ENCODE assay signal across 8 mouse cellular contexts in genomic region chr2:165999790-166000189, GRCm38 (mm10). TPM values are rescaled to one million over a fixed set of nuclear protein-coding genes. Genes with fewer than 3 reads are reported as not detected.
A peak's percentile ranks its signal among the peaks of the same experiment; 100 is the strongest.
DNase-seq lines count a peak whose midpoint lies in the region; ATAC-seq lines count a peak whose summit lies in the region.

No protein-coding gene starts in this region.

- H3K4me1 ChIP-seq in liver, embryonic 11.5 days (replicated peaks; ENCODE audit: control insufficient read depth, insufficient read depth, low read length): peaks cover 38% of the 10 kb centered on the region
- peaks cover 40% of the 10 kb centered on the region for H3K4me1 ChIP-seq in liver, embryonic 12.5 days
- H3K4me1 ChIP-seq in embryonic facial prominence, embryonic 13.5 days: peaks cover 33% of the 10 kb centered on the region
- peaks cover 70% of the 10 kb centered on the region for H3K4me1 ChIP-seq in kidney, embryonic 15.5 days

- 29% methylated on average over 5 of the region's 5 CpGs for WGBS in liver, embryonic 11.5 days
- WGBS in liver, embryonic 12.5 days (ENCODE audit: insufficient replicate concordance): 29% methylated on average over 5 of the region's 5 CpGs
- WGBS in embryonic facial prominence, embryonic 13.5 days: 14% methylated on average over 5 of the region's 5 CpGs
- WGBS in kidney, embryonic 15.5 days: 5% methylated on average over 5 of the region's 5 CpGs

- no peak overlapping the region for H3K9ac ChIP-seq in liver, embryonic 11.5 days (ENCODE audit: low read depth, low read length)
- H3K9ac ChIP-seq in liver, embryonic 12.5 days: no peak overlapping the region
- H3K9ac ChIP-seq in embryonic facial prominence, embryonic 13.5 days: no peak overlapping the region
- H3K9ac ChIP-seq in kidney, embryonic 15.5 days: no peak overlapping the region

- H3K9me3 ChIP-seq in liver, embryonic 11.5 days (ENCODE audit: control insufficient read depth, low read length): no peaks in the 10 kb centered on the region
- no peaks in the 10 kb centered on the region for H3K9me3 ChIP-seq in liver, embryonic 12.5 days (replicated peaks)
- H3K9me3 ChIP-seq in embryonic facial prominence, embryonic 13.5 days: no peaks in the 10 kb centered on the region
- H3K9me3 ChIP-seq in kidney, embryonic 15.5 days (replicated peaks): no peaks in the 10 kb centered on the region

- DNase-seq in liver, embryonic 11.5 days (ENCODE audit: low spot score): no peak
- DNase-seq in retina, embryonic 14.5 days (ENCODE audit: low spot score): peak; percentile 79
- no peak for DNase-seq in frontal cortex, postnatal 14 days (ENCODE audit: low spot score in 2 of 2)
- no peak for DNase-seq in spleen, adult 18-20 months
- no peak for DNase-seq in adrenal gland, postnatal 4 days (ENCODE audit: low spot score in 2 of 2)

- no peak overlapping the region for H3K27ac ChIP-seq in liver, embryonic 11.5 days (ENCODE audit: low read depth, low read length)
- H3K27ac ChIP-seq in liver, embryonic 12.5 days: no peak overlapping the region
- 0 out of 2 replicates have a peak overlapping the region, but pooled peaks have one; percentile 0 for H3K27ac ChIP-seq in embryonic facial prominence, embryonic 13.5 days
- H3K27ac ChIP-seq in kidney, embryonic 15.5 days: peak overlapping the region; percentile 70

- no peaks in the 10 kb centered on the region for H3K36me3 ChIP-seq in liver, embryonic 11.5 days (ENCODE audit: control insufficient read depth, insufficient read depth, low read length)
- no peaks in the 10 kb centered on the region for H3K36me3 ChIP-seq in liver, embryonic 12.5 days
- H3K36me3 ChIP-seq in embryonic facial prominence, embryonic 13.5 days: no peaks in the 10 kb centered on the region
- H3K36me3 ChIP-seq in kidney, embryonic 15.5 days: no peaks in the 10 kb centered on the region

- no peak overlapping the region for H3K4me3 ChIP-seq in liver, embryonic 11.5 days (ENCODE audit: low read depth, low read length)
- no peak overlapping the region for H3K4me3 ChIP-seq in liver, embryonic 12.5 days
- no peak overlapping the region for H3K4me3 ChIP-seq in embryonic facial prominence, embryonic 13.5 days
- no peak overlapping the region for H3K4me3 ChIP-seq in kidney, embryonic 15.5 days (replicated peaks)

- H3K27me3 ChIP-seq in liver, embryonic 11.5 days (replicated peaks; ENCODE audit: control insufficient read depth, insufficient read depth, low read length): no peaks in the 10 kb centered on the region
- H3K27me3 ChIP-seq in liver, embryonic 12.5 days (replicated peaks): no peaks in the 10 kb centered on the region
- no peaks in the 10 kb centered on the region for H3K27me3 ChIP-seq in embryonic facial prominence, embryonic 13.5 days
- H3K27me3 ChIP-seq in kidney, embryonic 15.5 days: no peaks in the 10 kb centered on the region

- no peak for ATAC-seq in liver, embryonic 11.5 days (replicated peaks; ENCODE audit: low FRiP score)
- ATAC-seq in liver, embryonic 12.5 days: no peak
- ATAC-seq in embryonic facial prominence, embryonic 13.5 days (ENCODE audit: insufficient number of reproducible peaks, insufficient read depth, low FRiP score, low TSS enrichment, low read depth): no peak
- ATAC-seq in kidney, embryonic 15.5 days (replicated peaks; ENCODE audit: low FRiP score): no peak

- H3K4me2 ChIP-seq in liver, embryonic 11.5 days: peak overlapping the region; percentile 1; the same call in 1 of the 2 replicates
- H3K4me2 ChIP-seq in liver, embryonic 12.5 days: no peak overlapping the region
- H3K4me2 ChIP-seq in embryonic facial prominence, embryonic 13.5 days: no peak overlapping the region
- peak overlapping the region; percentile 22 for H3K4me2 ChIP-seq in kidney, embryonic 15.5 days

RNA-seq across cellular contexts. Expression of gene Ncoa3, which starts 7.4 kb away (rescaled TPM):
- 15.2 and 16.6 TPM in 2 replicates for polyA plus RNA-seq in liver, embryonic 11.5 days (2014; fragmentation: Nextera tagmentation; extraction: Ambion mirVana)
- polyA plus RNA-seq in liver, embryonic 12.5 days (2016; fragmentation: Nextera tagmentation; extraction: Ambion mirVana): 8.1 and 8.3 TPM in 2 replicates
- polyA plus RNA-seq in embryonic facial prominence, embryonic 13.5 days (2015; fragmentation: Nextera tagmentation; extraction: Ambion mirVana): 14.4 and 14.7 TPM in 2 replicates
- polyA plus RNA-seq in kidney, embryonic 15.5 days (2015; fragmentation: Nextera tagmentation; extraction: Ambion mirVana): 17.4 and 19.2 TPM in 2 replicates
- total RNA-seq in adrenal gland, postnatal 4 days (2021): 10 to 100 TPM; 33.8 to 37.8 TPM

Comparison
In these comparisons a context has a peak if more than half of its experiments do, and no peak if none do; other contexts are left out.
1. H3K4me2 ChIP-seq: peak in liver, embryonic 11.5 days (single experiment) and kidney, embryonic 15.5 days (single experiment); none in liver, embryonic 12.5 days (single experiment) and embryonic facial prominence, embryonic 13.5 days (single experiment).
2. H3K27ac ChIP-seq: peak in embryonic facial prominence, embryonic 13.5 days (single experiment) and kidney, embryonic 15.5 days (single experiment); none in liver, embryonic 11.5 days (single experiment) and liver, embryonic 12.5 days (single experiment).